Mouse (Mus musculus) frontal cortex, adult 2 months (tissue): ENCODE data around the gene Eml5. TPM values are rescaled to one million over a fixed set of nuclear protein-coding genes. Genes with fewer than 3 reads are reported as not detected.

ENCODE experiments used
- DNase-seq, 2 experiments: peaks; one replicate each; pipeline ENCODE4 v3.0.0; 2022; ENCODE audit warnings: low spot score in 1 of 2; ENCODE audit errors: extremely low spot score in 1 of 2
- polyA plus RNA-seq: library from polyadenylated mRNA; depleted of rRNA; stranded (reverse); fragments of >200 nt; gene quantifications from 2 replicates; pipeline ENCODE4 v1.2.3, GENCODE M21; 2012; rRNA removed

The Eml5 gene
- polyA plus RNA-seq, 1 experiment, result 180 TPM

- no peak for DNase-seq
Measured at GRCm38 (mm10) chr12:98737801-98738350, 163.4 kb downstream of the Eml5 start.

DNA sequence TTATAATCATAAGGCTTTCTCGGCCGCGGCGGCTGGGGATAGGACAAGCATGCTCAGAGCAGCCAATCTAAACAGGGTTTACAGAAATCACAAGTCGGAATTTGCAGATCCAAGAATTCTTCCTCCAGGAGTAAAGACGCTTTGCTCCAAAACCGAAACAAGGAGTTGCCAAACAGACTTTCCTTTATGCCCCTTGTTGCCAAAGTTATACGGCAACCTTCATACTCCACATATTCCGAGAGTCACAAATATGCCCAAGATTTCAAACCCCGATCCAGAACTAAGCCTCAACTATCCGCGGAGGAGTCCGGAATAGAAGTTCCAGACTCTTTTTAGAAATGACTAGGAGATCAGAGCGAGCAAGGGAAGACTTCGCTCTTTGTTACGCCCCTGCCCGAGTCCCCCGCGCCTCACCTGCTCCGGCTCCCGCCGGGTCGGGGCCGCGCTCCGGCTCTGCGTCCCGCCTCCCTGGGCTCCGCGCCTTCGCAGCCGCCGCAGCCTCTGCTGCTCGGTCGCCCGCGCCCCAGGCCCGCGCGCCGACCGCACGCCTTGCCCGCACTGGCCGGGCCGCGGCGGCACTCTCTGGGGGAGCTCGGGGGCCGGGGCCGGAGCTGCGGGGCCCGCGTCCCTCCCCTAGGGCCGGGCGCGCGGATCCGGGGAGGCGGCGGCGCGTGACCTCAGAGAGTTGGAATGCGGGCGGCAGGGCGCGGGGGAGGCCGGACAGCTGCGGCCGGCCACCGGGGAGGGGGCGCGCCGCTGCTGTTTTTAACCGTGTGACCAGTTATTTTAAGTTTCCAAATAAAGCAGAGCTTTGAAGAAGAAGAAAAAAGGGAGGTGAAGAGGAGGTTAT lies 164.1 kb downstream of the Eml5 start, which contains the start of gene Ptpn21:
TSS of gene Ptpn21 (minus strand) at position 455 of the 850 bp plus-strand sequence.
- DNase-seq, result no peak

Other genes with a start within 250 kb of the Eml5 start
- gene Ptpn21, start 164.1 kb downstream of the Eml5 start, polyA plus RNA-seq, result 8.3 and 8.8 TPM in 2 replicates
- 104 and 118 TPM in 2 replicates for gene Zc3h14, start 154.5 kb downstream of the Eml5 start, polyA plus RNA-seq
- gene Ttc8, start 19.1 kb upstream of the Eml5 start, polyA plus RNA-seq, result 69.4 and 83.6 TPM in 2 replicates